Mouse (Mus musculus) megakaryocyte progenitor cell, adult 5-6 weeks (primary cell): ENCODE results near the gene Fpgs. TPM values are rescaled to one million over a fixed set of nuclear protein-coding genes. Genes with fewer than 3 reads are reported as not detected.

Experiments used
- ATAC-seq: replicated peaks from 2 replicates; pipeline ENCODE4 v1.8.0; 2016; ENCODE audit warnings: mild to moderate bottlenecking, moderate TSS enrichment, inconsistent platforms; ENCODE audit not compliant: poor library complexity
- total RNA-seq, 2 experiments: library from RNA; stranded (forward) in 1 of 2; stranded (reverse) in 1 of 2; fragments of 157-497, 149-512 nt in 1 of 2; fragments of 200-1000 nt in 1 of 2; gene quantifications; 2 replicates each; pipeline versions ENCODE4 v1.2.3 to v1.2.4; 2015 to 2017

Gene Fpgs
- total RNA-seq, 2 experiments from 2014 or later = 19.1 to 20.7 TPM

DNA sequence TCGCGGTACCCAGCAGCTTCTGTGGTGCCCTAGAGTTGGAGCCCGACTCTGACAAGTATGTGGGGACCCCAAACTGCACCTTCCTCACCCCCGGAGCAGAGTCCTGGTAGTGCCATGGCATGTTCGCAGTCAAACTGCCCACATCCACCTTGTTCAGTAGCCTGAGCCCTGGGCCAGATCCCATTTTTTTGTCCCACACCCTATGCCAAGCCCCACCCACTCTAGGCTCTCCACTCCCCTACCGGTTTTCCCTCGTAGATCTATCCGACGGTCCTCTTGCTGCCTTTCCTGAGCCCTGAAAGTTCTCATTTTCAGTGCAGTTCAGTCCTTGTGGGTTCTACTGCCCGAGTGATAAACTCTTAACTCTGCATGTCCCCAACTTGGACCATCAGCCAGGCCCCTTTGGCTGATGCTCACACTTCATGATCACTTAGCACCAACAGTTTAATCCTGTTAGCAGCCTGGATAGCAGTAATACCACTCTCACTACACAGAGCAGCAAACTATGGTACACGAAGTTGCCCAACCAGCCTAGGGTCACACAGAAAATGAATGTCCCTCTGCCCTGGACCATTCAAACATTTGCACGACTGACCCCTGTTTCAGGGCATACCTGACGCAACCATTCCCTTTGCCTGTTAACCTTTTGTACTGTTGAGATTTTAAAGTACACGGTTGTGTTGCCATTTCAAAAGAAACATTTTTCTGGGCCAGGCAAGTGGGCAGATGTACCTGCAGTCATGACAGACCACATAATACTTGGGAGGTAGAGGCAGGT lies 2.8 kb downstream of the Fpgs start:
- ATAC-seq = no peak

DNA sequence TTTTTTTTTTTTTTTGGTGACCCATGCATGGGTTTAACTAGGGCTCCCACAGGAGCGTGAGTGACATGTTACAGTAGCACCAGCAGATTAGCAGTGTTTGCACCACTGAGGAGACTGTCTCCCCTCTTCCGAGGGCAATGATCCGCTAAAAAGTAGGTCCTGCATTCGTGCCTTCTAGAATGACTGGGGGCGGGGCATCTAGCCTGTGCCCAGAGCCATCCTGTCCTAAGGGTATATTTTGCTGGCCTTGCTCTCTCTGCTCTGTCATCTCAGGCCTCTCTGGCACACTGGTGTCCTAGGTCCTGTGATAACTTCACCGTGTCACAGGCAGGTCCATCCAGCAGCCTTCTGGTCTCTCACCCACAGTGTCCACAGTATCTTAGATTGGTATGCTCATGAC lies 4.3 kb downstream of the Fpgs start:
- ATAC-seq = no peak

DNA sequence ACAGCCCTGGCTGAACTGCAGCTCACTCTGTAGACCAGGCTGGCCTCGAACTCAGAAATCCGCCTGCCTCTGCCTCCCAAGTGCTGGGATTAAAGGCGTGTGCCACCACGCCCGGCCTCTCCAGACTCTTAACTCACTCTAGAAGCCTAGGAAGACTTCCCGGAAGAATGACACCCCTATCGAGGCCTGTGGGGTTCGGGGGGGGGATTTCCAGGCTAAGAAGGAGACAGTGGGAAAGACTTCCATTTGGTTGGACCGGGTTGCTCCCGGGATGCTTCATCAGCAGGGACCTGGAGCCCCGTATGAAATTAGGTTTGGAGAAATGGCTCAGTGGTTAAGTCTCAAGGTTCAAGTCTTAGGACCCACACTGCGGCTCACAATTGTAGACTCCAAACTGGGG lies 9.3 kb downstream of the Fpgs start:
- ATAC-seq = no peak

DNA sequence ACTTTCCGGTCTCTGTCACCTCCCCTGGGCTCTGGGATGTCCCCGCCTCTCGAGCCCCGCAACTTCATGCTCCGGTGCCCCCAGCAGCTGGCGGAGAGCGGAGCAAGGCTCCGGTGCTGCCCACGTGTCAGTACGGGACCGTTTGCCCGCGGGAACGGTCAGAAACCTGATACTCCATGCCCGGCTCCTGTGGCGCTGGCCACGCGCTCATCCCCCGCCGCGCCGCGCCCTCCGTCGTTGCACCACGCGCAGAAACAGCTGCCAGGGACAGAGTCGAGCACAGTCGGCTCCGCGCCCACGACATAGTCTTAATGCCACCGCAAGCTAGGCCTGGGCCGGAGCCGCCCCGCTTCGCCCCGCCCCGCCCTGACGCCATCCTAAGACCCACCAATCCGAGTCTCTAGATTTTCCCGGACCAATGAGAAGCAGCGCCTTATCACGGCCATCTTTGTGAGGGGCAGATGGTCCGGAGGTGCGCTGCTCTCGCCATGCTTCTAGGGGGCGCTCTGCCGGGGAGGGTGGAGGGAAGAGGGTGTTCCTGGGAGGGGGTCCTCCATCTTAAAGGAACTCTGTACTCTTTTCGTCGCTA lies 10.0 kb downstream of the Fpgs start:
- peak; percentile 95 for ATAC-seq

DNA sequence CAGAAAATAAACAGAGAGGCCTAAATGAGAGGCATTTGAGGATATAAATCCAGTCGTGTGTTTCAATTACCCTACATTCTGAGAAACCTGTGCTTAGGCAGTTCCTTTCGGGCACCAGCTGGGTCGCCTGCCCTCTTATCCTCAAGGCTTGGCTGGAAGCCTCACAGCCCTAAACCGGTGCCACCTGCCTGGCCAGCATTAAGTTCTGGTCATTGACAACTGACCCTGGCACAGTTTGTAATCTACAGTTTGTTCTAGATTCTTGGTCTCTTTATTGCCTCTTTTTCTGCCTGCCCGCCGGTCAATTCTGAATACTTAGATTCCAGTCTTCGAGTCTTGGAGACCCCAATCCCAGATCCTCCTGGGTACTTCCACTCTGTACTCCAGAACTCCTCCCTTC lies 10.7 kb downstream of the Fpgs start:
- ATAC-seq = no peak

DNA sequence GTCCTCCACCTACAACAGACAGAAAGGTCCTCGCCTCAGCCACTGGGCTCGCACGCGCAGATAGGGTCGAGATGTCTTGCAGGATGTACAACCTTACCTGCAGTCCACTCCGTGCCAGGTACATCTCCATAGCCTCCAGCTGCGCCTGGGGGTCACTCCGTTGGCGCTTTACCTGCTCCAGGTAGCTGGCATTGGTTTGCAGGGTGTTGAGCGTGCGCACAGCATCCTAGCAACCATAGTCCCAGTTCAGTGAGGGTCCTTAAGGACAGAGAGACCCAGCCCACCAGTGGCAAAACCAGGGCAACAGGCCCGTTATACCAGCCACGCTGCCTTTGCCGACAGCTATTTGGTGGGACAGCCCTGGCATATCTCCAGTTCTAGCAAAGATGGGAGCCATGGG lies 11.4 kb downstream of the Fpgs start:
- ATAC-seq = no peak

DNA sequence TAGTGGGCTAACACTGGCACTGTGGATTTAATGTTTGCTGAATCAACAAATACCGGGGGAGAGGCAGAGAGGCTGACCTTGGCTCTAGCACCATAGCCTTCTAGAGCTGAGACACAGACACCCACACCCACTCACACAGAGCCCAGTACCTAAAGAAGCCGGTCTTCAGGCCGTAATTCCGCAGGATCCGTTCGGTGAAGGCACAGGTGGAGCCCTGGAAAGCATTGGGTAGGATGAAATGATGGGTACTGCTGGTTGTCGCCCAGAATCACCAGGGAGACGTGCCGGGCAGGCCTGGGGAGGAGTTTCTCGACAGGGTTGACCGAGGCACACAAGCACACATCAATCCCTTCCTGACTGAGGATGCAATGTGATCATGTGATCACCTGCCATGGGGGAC lies 12.9 kb downstream of the Fpgs start:
- ATAC-seq = no peak

DNA sequence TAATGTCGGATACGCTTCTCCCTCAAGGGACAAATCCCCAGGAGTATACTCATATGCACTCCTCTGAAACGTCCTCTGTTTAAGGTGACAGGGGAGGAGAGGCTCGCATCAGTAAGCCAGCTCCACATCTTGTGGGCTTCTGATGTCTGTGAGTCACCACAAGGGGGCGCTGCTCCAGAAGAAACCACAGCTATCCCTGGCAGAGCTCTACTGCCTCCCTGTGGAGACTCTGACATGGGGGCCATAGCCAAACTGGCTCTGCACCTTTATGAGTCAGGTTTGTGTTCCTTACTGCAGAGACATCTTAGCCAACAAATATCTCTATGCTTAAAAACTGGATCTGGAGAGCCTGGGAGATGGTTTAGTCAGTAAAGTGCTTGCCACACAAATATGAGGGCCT lies 14.5 kb downstream of the Fpgs start:
- ATAC-seq = peak; percentile 75

DNA sequence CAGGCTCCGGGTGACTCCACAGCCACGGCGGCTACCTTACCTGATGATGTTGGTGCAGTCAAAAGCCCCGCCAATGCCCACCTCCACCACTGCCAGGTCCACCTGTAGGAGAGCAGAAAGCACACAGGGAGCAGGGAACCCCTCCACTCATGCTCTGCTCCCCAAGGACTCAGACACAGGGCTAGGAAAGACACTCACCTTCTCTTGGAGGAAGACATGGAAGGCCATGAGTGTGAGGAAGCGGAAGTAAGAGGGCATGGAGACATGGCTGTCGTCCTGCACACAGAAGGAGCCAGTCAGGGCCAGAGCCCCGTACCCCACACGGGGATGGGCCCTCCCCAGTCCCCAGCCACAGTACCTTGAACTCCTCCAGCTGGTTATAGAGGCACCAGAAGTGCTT lies 16.4 kb downstream of the Fpgs start:
- ATAC-seq = no peak

DNA sequence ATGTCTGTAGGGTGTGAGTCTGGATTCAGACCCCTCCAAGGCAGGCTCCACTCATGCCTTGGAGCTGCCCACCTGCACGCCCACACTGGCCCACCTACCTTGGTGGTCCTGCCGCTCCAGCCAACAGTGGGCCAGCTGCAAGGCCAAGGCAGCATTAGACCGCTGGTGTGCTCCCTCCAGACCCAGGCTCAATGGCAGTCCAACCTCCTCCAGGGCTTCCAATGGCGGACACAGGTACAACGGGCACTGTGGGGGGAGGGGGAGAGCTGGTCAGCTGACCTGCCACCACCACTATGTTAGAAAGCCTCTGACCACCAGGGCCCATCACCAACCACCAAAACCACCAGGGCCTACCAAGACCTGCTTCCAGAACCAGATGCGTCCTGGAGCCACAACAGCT lies 17.3 kb downstream of the Fpgs start:
- no peak for ATAC-seq

DNA sequence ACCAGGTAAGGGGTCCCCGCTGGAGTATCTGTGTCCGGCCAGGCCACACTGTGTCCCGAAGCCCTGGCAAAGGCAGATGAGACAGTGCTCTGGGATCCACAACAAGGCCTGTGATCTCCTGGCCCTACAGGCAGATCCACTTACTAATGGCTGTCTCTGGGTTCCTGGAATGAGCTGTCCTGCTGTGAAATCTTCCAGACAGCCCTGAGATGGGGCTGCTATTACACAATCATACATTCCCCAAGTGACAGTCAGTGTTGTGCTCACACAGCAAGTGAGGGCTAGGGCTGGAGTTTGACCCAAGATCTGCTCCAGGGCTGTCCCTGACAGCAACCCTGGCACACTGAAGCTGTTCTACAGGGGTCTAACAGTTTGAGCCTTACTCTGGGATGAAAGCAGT lies 18.1 kb downstream of the Fpgs start:
- no peak for ATAC-seq

DNA sequence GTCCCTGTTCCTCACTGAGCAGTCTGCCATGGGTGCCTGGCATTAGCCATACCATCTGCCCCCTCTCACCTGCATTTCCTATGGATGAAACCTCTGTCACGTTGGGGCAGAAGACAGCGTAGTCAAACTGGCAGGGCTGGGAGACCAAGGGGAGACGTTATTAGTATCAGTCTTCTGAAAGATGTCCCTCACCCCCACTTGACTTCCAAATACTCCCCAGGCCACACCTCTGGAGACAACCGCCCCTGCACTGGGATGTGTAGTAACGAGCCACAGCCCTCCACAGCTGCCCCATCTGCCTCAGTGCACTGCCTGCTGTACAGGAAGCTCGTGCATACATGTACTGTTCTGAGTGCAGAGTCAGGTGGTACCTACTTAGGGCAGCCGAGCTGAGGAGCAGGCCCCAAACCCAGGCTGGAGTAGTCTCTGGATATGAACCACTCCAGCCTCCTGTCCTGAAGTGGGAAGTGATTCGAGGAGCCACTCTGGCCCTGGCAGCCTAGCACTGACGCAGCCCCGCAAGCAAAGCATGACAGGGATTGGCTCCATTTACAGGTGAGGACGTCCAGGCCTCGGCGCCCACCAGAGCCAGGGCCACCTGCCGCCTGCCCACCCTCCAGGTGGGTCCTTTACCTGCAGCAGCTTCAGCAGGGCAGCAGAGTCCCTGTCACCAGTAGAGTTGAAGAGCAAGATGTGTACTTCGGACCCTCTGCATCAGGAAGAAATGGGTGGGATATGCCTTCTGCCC lies 19.1 kb downstream of the Fpgs start:
- ATAC-seq = no peak

DNA sequence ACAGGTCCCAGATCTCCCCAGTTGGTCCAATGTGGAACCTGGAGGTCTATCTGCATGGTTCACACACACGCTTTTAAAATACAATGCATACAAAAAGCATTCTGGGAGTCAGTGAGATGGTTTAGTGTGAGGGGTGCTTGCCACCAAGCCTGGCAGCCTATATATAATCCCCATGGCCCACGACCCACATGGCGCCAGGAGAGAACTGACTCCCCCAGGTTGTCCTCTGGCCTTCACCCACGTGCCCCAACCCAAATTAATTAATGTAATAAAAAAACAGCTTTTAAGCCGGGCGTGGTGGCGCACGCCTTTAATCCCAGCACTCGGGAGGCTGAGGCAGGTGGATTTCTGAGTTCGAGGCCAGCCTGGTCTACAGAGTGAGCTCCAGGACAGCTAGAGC lies 20.2 kb downstream of the Fpgs start:
- no peak for ATAC-seq

DNA sequence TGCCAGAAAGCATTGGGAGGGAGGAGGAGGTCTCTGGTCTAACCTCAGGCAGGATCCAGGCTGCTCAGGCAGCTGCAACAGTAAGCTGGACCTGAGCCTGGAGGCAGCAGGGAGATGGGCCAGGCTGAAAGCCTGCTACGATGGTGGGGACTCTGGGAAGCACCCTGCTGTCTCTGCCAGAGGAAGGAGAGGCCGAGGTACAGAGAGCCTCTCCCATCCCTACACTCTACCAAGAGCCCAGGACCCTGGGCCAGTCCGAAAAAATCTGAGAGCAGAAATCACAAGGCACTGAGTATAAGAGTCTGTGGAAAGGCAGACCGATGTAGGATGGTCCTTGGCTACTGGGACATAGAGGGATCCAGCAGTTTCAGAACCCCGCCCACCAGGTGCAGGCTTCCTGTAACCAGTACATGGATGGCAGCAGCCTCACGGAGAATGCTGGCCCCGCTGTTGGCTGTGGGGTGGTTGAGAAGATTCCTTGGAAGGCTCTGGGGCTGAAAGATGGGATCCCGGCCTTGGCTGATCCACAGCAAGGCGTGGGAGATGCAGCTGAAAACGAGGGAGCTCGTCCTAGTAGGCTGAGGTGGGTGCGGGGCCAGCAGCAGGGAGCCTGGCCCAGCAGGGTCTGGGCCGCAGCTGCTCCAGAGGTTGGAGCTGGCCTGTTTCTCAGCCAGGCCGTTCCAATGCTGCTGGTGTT lies 21.1 kb downstream of the Fpgs start:
- ATAC-seq = no peak

DNA sequence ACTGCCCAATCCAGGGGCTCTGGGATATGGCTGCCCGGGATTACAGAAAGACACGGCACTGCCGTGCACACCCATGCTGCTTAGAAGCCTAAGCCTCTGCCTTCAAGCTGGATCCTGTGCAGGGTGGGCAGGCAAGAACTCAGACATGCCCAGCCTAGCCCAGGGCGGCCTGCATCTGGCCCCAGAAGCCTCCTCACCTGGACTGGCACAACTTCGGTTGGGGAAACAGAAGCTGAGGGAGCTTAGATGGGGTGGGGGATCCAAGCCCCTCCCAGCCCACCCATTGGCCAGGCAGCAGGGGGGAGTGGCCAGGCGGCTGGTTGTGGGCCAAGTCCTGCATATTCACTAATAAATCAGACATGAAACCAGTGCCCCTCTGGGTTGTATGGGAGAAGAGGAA lies 22.2 kb downstream of the Fpgs start:
- no peak for ATAC-seq

DNA sequence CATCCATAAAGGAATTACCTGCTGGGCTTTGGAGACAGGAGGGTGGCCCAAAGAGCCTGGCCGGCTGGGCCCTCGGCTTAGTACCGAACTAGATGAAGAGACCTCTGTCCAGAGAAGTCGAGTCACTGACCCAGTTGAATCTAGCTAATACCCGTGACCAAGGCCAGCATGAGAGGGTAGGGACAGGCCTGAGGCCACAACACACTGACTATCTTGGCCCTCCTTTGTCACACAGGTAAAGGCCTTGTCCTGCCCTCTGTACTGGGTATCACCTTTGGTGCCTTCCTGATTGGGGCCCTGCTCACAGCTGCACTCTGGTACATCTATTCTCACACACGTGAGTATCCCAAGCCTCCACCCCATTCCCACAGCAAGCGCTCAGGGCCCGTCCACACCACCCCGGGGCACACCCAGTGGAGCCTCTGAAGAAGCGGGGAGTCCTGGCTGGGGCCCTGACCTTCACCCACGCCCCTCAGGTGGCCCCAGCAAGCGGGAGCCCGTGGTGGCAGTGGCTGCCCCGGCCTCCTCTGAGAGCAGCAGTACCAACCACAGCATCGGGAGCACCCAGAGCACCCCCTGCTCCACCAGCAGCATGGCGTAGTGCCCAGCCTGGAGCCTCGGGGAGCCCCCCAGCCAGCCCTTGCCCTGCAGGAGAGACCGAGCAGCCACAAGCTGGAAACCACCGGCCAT lies 22.8 kb downstream of the Fpgs start:
- ATAC-seq = no peak

DNA sequence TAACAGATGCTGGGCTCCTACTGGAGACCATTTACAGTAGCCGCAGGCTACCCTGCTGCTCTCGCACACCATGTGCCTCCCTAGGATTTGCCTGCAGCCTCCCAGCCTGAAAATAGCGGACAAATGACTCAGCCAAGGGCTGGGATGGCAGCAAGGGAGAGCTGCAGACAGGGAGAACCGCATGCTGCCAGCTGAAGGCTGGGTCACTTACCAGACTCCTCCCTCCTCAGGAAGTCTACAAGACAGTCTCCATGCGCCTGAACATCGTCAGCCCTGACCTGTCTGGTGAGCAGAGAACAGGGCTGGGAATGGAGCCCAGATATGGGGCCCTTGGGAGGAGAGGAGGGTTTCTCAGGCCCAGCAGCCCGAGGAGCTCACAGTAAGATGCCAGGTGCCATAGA lies 23.9 kb downstream of the Fpgs start:
- ATAC-seq = no peak

DNA sequence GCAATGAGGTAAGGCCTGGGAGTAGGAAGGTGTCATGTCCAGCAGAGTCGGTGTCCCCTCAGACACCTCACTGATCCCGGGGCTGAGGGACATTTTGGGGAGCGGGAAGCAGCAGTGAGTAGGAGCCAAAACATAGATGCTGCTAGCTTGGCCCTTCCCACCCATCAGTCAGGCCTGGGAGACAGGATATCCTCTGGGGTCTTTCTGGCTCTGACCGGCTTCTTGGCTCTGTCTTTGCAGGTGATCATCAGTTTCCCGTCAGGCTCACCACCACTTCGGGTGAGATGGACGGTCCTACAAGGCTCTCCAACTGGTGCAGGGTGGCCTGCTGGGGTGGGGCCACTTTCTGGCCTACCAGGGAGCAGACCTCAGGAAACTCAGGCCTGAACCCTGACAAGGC lies 26.3 kb downstream of the Fpgs start:
- no peak for ATAC-seq

DNA sequence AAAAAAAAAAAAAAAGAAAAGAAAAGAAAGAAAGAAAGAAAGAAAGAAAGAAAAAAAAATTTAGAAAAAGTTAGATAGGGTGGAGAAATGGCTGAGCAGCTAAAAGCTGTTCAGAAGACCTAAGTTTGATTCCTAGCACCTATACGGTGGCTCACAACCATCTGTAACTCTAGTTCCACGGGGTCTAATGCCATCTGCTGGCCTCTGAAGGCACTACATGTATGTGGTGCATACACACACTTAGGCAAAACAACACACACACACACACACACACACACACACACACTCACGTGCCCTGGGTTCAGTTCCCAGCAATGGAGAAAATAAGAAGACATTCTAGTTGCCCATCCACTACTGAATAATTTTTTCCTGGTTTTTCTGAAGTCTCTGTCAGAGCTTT lies 27.1 kb downstream of the Fpgs start:
- 0 out of 2 replicates have a peak, but pooled peaks have one; percentile 38 for ATAC-seq

DNA sequence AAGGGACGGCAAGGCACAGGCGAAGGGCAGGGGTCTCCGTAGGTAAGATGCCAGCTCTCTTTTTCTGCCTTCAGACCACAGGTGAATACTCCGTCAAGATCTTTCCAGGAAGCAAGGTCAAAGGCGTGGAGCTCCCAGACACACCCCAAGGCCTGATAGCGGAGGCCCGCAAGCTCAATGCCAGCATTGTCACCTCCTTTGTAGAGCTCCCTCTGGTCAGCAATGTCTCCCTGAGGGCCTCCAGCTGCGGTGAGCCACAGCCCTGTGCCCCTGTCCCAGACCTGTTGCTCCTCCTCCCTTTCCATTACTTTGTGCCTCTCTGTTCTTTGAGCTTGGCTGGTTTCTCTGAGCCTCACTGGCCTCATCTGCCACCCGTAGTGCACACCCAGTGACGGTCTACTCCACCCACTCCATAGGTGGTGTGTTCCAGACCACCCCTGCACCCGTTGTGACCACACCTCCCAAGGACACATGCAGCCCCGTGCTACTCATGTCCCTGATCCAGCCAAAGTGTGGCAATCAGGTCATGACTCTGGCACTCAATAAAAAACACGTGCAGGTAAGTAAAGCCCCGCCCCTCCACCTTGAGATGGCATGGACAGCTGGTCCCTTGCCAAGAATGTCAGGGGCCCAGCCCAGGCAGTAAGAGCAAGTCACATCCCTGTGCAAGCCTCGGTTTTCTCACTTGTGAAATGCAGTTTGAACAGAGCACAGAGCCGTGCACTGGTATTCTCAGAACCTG lies 30.6 kb downstream of the Fpgs start:
- ATAC-seq = no peak
